Mouse (Mus musculus) heart, postnatal 14 days (tissue): ENCODE data around the gene Ifi206. TPM values are rescaled to one million over a fixed set of nuclear protein-coding genes. Genes with fewer than 3 reads are reported as not detected.
"Not testable (repeated sequence)": the region's sequence is repeated elsewhere in the genome, so short reads cannot be mapped to it uniquely, and the experiment has no call there.

ENCODE experiments used
- DNase-seq, 2 experiments: peaks; one replicate each; pipeline ENCODE4 v3.0.0; 2021 to 2022
- intact Hi-C: fragments of 180-260 bp; cut with DNase I; formaldehyde crosslinking; loops from one replicate; pipeline ENCODE4 v1.15.1; 2025
- long read RNA-seq, 2 experiments: library from polyadenylated mRNA; stranded (forward); transcript quantifications; one replicate each; pipeline ENCODE4 v2.0.0; 2021
- total RNA-seq, 2 experiments: library from RNA; stranded (reverse); gene quantifications; 2 replicates each; pipeline ENCODE4 v1.2.3; 2021

Gene Ifi206
- total RNA-seq = under 1 TPM; 0.17 to 0.37 TPM
- long read RNA-seq, experiment 1 = 0 reads
- long read RNA-seq, experiment 2 = 0 reads

GRCm38 (mm10) chr1:173490812-173491480, at the start of gene Ifi206:
TSS of gene Ifi206 (minus strand) at chr1:173491041.
- DNase-seq, intact Hi-C loops: not testable (repeated sequence)

- intact Hi-C loops, DNase-seq: not testable (repeated sequence)
These were observed 45.0 kb upstream of the Ifi206 start, which contains the start of gene Ifi214 for GRCm38 (mm10) chr1:173535791-173536190. TSS of gene Ifi214 (minus strand) at chr1:173535957.

GRCm38 (mm10) chr1:173521452-173521851, 30.6 kb upstream of the Ifi206 start:
- DNase-seq = no peak
- intact Hi-C loops = no loop called here

GRCm38 (mm10) chr1:173510595-173510994, 19.8 kb upstream of the Ifi206 start:
- DNase-seq, intact Hi-C loops: not testable (repeated sequence)

- intact Hi-C loops, DNase-seq: not testable (repeated sequence)
These were observed 642 bp upstream of the Ifi206 start for GRCm38 (mm10) chr1:173491483-173491882.

GRCm38 (mm10) chr1:173481182-173481574, 9.7 kb downstream of the Ifi206 start:
- intact Hi-C loops, DNase-seq: not testable (repeated sequence)

GRCm38 (mm10) chr1:173480399-173481181, 10.3 kb downstream of the Ifi206 start:
- intact Hi-C loops, DNase-seq: not testable (repeated sequence)

GRCm38 (mm10) chr1:173456761-173457160, 34.1 kb downstream of the Ifi206 start:
- no peak for DNase-seq
- intact Hi-C loops = loop anchor here (1.0 to 10.0 kb wide), 3 partner anchors 647 to 1011 kb away; no protein-coding TSS in a partner anchor

- peak; percentile 13 to 45 for DNase-seq
- intact Hi-C loops = loop anchor here (1.0 to 10.0 kb wide), 3 partner anchors 647 to 1011 kb away; no protein-coding TSS in a partner anchor
These were observed 34.6 kb downstream of the Ifi206 start for GRCm38 (mm10) chr1:173456139-173456754.

GRCm38 (mm10) chr1:173451665-173452064, 39.2 kb downstream of the Ifi206 start:
- intact Hi-C loops = loop anchor here (10.0 kb wide), 1 partner anchor 753 kb away; no protein-coding TSS in a partner anchor
- DNase-seq = no peak

- intact Hi-C loops = loop anchor here (10.0 kb wide), 1 partner anchor 754 kb away; no protein-coding TSS in a partner anchor
- DNase-seq = no peak
These were observed 40.2 kb downstream of the Ifi206 start for GRCm38 (mm10) chr1:173450621-173451020.

GRCm38 (mm10) chr1:173447067-173447466, 43.8 kb downstream of the Ifi206 start:
- DNase-seq = no peak
- intact Hi-C loops = no loop called here

GRCm38 (mm10) chr1:173443061-173443460, 47.8 kb downstream of the Ifi206 start:
- intact Hi-C loops = no loop called here
- no peak for DNase-seq

GRCm38 (mm10) chr1:173441210-173441609, 49.6 kb downstream of the Ifi206 start:
- intact Hi-C loops = no loop called here
- no peak for DNase-seq

GRCm38 (mm10) chr1:173440681-173441080, 50.2 kb downstream of the Ifi206 start:
- DNase-seq = no peak
- intact Hi-C loops = no loop called here

GRCm38 (mm10) chr1:173437161-173437953, 53.5 kb downstream of the Ifi206 start:
- no peak for DNase-seq
- intact Hi-C loops = no loop called here

- DNase-seq = no peak
- intact Hi-C loops = no loop called here
These were observed 58.4 kb downstream of the Ifi206 start for GRCm38 (mm10) chr1:173432411-173432810.

- intact Hi-C loops = no loop called here
- no peak for DNase-seq
These were observed 60.7 kb downstream of the Ifi206 start for GRCm38 (mm10) chr1:173429995-173430699.

GRCm38 (mm10) chr1:173427385-173427784, 63.5 kb downstream of the Ifi206 start:
- intact Hi-C loops = no loop called here
- no peak for DNase-seq
